Mouse (Mus musculus): Measurements from ENCODE around the gene Olfr510.
"Not testable (repeated sequence)": the region's sequence is repeated elsewhere in the genome, so short reads cannot be mapped to it uniquely, and the experiment has no call there.

The Olfr510 gene

GRCm38 (mm10) chr7:108666118-108666517, at the start of gene Olfr510:
TSS of gene Olfr510 (plus strand) at chr7:108666418.
- no peak for DNase-seq

- DNase-seq, result not testable (repeated sequence)
Observed at GRCm38 (mm10) chr7:108616781-108617180, 49.4 kb upstream of the Olfr510 start.

GRCm38 (mm10) chr7:108621514-108621913, 44.7 kb upstream of the Olfr510 start, which contains the start of gene Olfr507:
TSS of gene Olfr507 (plus strand) at chr7:108621814.
- no peak for DNase-seq

GRCm38 (mm10) chr7:108629694-108630093, 36.5 kb upstream of the Olfr510 start, which contains the start of gene Olfr508:
TSS of gene Olfr508 (plus strand) at chr7:108629994.
- DNase-seq, result no peak

- no peak for DNase-seq
Observed at GRCm38 (mm10) chr7:108651806-108652205, 14.4 kb upstream of the Olfr510 start, which contains the start of gene Olfr509. TSS of gene Olfr509 (minus strand) at chr7:108651906.

GRCm38 (mm10) chr7:108662419-108662818, 3.8 kb upstream of the Olfr510 start:
- no peak for DNase-seq

GRCm38 (mm10) chr7:108671058-108671457, 4.8 kb downstream of the Olfr510 start:
- no peak for DNase-seq

- DNase-seq, result no peak
Observed at GRCm38 (mm10) chr7:108678886-108679285, 12.7 kb downstream of the Olfr510 start.

- no peak for DNase-seq
Observed at GRCm38 (mm10) chr7:108713020-108713419, 46.8 kb downstream of the Olfr510 start, which contains the start of gene Olfr512. TSS of gene Olfr512 (plus strand) at chr7:108713320.

All from thymus, postnatal 36 days (tissue).